Mouse (Mus musculus) embryonic facial prominence, embryonic 15.5 days (tissue): Measurements from ENCODE around the gene Ncam1. TPM values are rescaled to one million over a fixed set of nuclear protein-coding genes. Genes with fewer than 3 reads are reported as not detected.

ENCODE experiments used
- ATAC-seq: fragments of 200-750 bp; cut with Nextera tagmentation; 2 replicates; pipeline ENCODE4 v1.8.0; 2017; ENCODE audit warnings: low read depth, moderate TSS enrichment; ENCODE audit not compliant: insufficient number of reproducible peaks, low FRiP score, low TSS enrichment
- H3K27ac ChIP-seq: fragments of 300-500 bp; sonication (generic); replicated peaks from 2 replicates; pipeline ENCODE4 v1.5.1; 2015; ENCODE audit warnings: mild to moderate bottlenecking, inconsistent platforms
- H3K27me3 ChIP-seq: fragments of 300-500 bp; sonication (generic); 2 replicates; pipeline ENCODE4 v1.6.1; 2015; ENCODE audit warnings: inconsistent platforms
- H3K36me3 ChIP-seq: fragments of 300-500 bp; sonication (generic); 2 replicates; pipeline ENCODE4 v1.6.1; 2015; ENCODE audit warnings: mild to moderate bottlenecking, inconsistent platforms
- H3K4me1 ChIP-seq: fragments of 300-500 bp; sonication (generic); 2 replicates; pipeline ENCODE4 v1.6.1; 2015; ENCODE audit warnings: inconsistent platforms
- H3K4me2 ChIP-seq: fragments of 300-500 bp; sonication (generic); replicated peaks from 2 replicates; pipeline ENCODE4 v1.6.1; 2015; ENCODE audit warnings: mild to moderate bottlenecking, inconsistent platforms
- H3K4me3 ChIP-seq: fragments of 300-500 bp; sonication (generic); replicated peaks from 2 replicates; pipeline ENCODE4 v1.5.1; 2015; ENCODE audit warnings: mild to moderate bottlenecking, inconsistent platforms
- H3K9ac ChIP-seq: fragments of 300-500 bp; sonication (generic); 2 replicates; pipeline ENCODE4 v1.6.1; 2015; ENCODE audit warnings: inconsistent platforms
- H3K9me3 ChIP-seq: fragments of 300-500 bp; sonication (generic); replicated peaks from 2 replicates; pipeline ENCODE4 v1.6.1; 2016; ENCODE audit warnings: inconsistent platforms
- WGBS: fragments of 180-500 bp; shearing (Covaris S2); methylation state at CpG from one replicate; pipeline ENCODE4 v1.1.7; 2015; 5-methylcytosine and 5-hydroxymethylcytosine counted together
- polyA plus RNA-seq: library from polyadenylated mRNA; unstranded; fragments of >200 nt; fragmentation: Nextera tagmentation; extraction: Ambion mirVana; gene quantifications from 2 replicates; pipeline ENCODE4 v1.2.1, GENCODE M21; 2015

The Ncam1 gene
- polyA plus RNA-seq, 1 experiment from 2014 or later, result 142 TPM

DNA sequence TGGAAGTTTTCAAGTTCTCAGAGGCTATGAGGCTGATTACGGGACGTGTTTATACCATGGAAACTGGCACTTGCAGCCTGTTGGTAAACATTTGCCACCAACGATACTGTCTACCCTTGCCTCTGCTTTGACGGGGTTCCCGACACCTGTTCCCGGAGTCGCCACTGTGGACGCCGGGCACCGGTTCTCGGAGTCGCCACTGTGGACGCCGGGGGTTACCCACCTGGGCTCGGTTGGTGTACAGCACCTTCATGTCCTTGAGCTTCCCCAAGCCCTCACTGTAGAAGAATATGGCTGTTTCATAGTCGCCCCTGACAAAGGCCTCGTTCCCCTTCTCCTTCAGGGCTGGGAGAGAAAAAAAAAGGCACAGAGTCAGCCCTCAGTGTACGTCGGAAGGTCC is 328.7 kb downstream of the Ncam1 start:
- H3K4me3 ChIP-seq, result no peak overlapping the region
- no peaks in the 10 kb centered on the region for H3K9me3 ChIP-seq
- H3K4me2 ChIP-seq, result no peak overlapping the region
- no peaks in the 10 kb centered on the region for H3K36me3 ChIP-seq
- WGBS, result 90% methylated on average over 19 of the region's 19 CpGs
- no peak for ATAC-seq
- no peak overlapping the region for H3K27ac ChIP-seq
- H3K4me1 ChIP-seq, result no peaks in the 10 kb centered on the region
- no peak overlapping the region for H3K9ac ChIP-seq
- H3K27me3 ChIP-seq, result no peaks in the 10 kb centered on the region

DNA sequence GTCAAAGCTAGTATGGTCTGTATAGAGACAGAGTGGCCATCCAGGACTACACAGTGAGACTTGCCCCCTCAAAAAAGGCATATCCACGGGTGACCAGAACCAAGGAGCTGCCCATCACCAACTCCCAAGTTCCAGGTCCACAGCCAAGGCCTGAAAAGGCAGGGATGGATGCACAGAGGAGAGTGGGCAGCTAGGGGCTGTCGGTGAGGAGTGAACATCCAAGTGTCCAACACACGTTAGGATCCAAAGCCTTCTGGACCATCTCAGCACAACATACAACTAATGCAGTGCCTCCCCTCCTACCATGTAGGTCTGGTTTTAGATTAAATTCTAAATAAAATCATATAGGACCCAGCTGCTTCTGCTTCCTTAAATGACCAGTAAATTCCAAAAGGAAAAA is 342.6 kb downstream of the Ncam1 start:
- Histone ChIP-seq H3K9me3 (no peaks in the 10 kb centered on the region), H3K9ac (no peak overlapping the region), H3K4me2 (no peak overlapping the region), H3K36me3 (no peaks in the 10 kb centered on the region), H3K4me3 (no peak overlapping the region), H3K27ac (no peak overlapping the region), H3K27me3 (no peaks in the 10 kb centered on the region), H3K4me1 (no peaks in the 10 kb centered on the region)
- ATAC-seq, result no peak
- 82% methylated on average over 3 of the region's 3 CpGs for WGBS

GRCm38 (mm10) chr9:49452396-49452795 is 346.3 kb downstream of the Ncam1 start:
- no peak overlapping the region for H3K27ac ChIP-seq
- ATAC-seq, result no peak
- H3K9ac ChIP-seq, result no peak overlapping the region
- no peaks in the 10 kb centered on the region for H3K36me3 ChIP-seq
- no peaks in the 10 kb centered on the region for H3K27me3 ChIP-seq
- H3K9me3 ChIP-seq, result no peaks in the 10 kb centered on the region
- WGBS, result 90% methylated on average over 1 of the region's 1 CpGs
- H3K4me3 ChIP-seq, result no peak overlapping the region
- no peaks in the 10 kb centered on the region for H3K4me1 ChIP-seq
- H3K4me2 ChIP-seq, result no peak overlapping the region
